Mouse (Mus musculus): ENCODE measurements at regions not wholly inside any gene's neighbourhood (a gene's known extent, or its start where the extent isn't known, plus 50 kb on each side); places are given as distances from the start of the nearest gene placed in this dataset.

GRCm38 (mm10) chr9:23728816-23729215, 369.0 kb upstream of the Npsr1 start:
- Histone ChIP-seq H3K4me1 (ENCODE audit: control insufficient read depth in 2 of 2, insufficient read depth in 2 of 2, low read length in 2 of 2, poor library complexity in 1 of 2) (no peaks in the 10 kb centered on the region), H3K4me3 (ENCODE audit: insufficient read depth in 1 of 2, low read depth in 1 of 2, low read length in 2 of 2, poor library complexity in 1 of 2, severe bottlenecking in 1 of 2) (no peak overlapping the region), H3K27ac (ENCODE audit: insufficient read depth, low read depth, low read length, poor library complexity, severe bottlenecking) (no peak overlapping the region), H3K36me3 (ENCODE audit: control insufficient read depth, insufficient read depth, low read length, poor library complexity, severe bottlenecking) (no peaks in the 10 kb centered on the region), H3K9ac (ENCODE audit: insufficient read depth, low read depth, low read length, poor library complexity, severe bottlenecking) (no peak overlapping the region), H3K9me3 (ENCODE audit: control insufficient read depth, insufficient read depth, low read depth, low read length) (no peaks in the 10 kb centered on the region)
- DNase-seq (ENCODE audit: low read depth, low spot score): peak; percentile 0
- in situ Hi-C loops (cut with MboI; ENCODE audit: low sequenced_read_pairs in 2 of 2, unreplicated experiment in 2 of 2): no loop called here
- TF ChIP-seq MAFK (IDR thresholded peaks at IDR 0.05; ENCODE audit: insufficient read depth, low read depth, low read length): no peak

- no peaks in the 10 kb centered on the region for H3K9me3 ChIP-seq (ENCODE audit: control insufficient read depth, insufficient read depth, low read depth, low read length)
- H3K36me3 ChIP-seq (ENCODE audit: control insufficient read depth, insufficient read depth, low read length, poor library complexity, severe bottlenecking): no peaks in the 10 kb centered on the region
- no peak for DNase-seq (ENCODE audit: low read depth, low spot score)
- no peaks in the 10 kb centered on the region for H3K4me1 ChIP-seq (ENCODE audit: control insufficient read depth in 2 of 2, insufficient read depth in 2 of 2, low read length in 2 of 2, poor library complexity in 1 of 2)
- TF ChIP-seq ZNF384 (IDR thresholded peaks at IDR 0.05; ENCODE audit: low read depth, low read length): no peak
- TF ChIP-seq CHD2 (IDR thresholded peaks at IDR 0.05; ENCODE audit: low read depth, low read length): no peak
- TF ChIP-seq MAFK (IDR thresholded peaks at IDR 0.05; ENCODE audit: insufficient read depth, low read depth, low read length): no peak
- TF ChIP-seq HCFC1 (IDR thresholded peaks at IDR 0.05; ENCODE audit: borderline replicate concordance, insufficient read depth, low read length): no peak
- no peak for TF ChIP-seq ZC3H11A (IDR thresholded peaks at IDR 0.05; ENCODE audit: borderline replicate concordance, low read depth, low read length)
- no peak overlapping the region for H3K4me3 ChIP-seq (ENCODE audit: insufficient read depth in 1 of 2, low read depth in 1 of 2, low read length in 2 of 2, poor library complexity in 1 of 2, severe bottlenecking in 1 of 2)
- H3K27ac ChIP-seq (ENCODE audit: insufficient read depth, low read depth, low read length, poor library complexity, severe bottlenecking): no peak overlapping the region
- in situ Hi-C loops (cut with MboI; ENCODE audit: low sequenced_read_pairs in 2 of 2, unreplicated experiment in 2 of 2): no loop called here
- no peak overlapping the region for H3K9ac ChIP-seq (ENCODE audit: insufficient read depth, low read depth, low read length, poor library complexity, severe bottlenecking)
Observed at GRCm38 (mm10) chr9:23752478-23752877, 345.3 kb upstream of the Npsr1 start.

GRCm38 (mm10) chr9:23786660-23787059, 311.1 kb upstream of the Npsr1 start:
- H3K36me3 ChIP-seq (ENCODE audit: control insufficient read depth, insufficient read depth, low read length, poor library complexity, severe bottlenecking): no peaks in the 10 kb centered on the region
- in situ Hi-C loops (cut with MboI; ENCODE audit: low sequenced_read_pairs in 2 of 2, unreplicated experiment in 2 of 2): no loop called here
- H3K9me3 ChIP-seq (ENCODE audit: control insufficient read depth, insufficient read depth, low read depth, low read length): no peaks in the 10 kb centered on the region
- no peak overlapping the region for H3K9ac ChIP-seq (ENCODE audit: insufficient read depth, low read depth, low read length, poor library complexity, severe bottlenecking)
- no peak for DNase-seq (ENCODE audit: low read depth, low spot score)
- TF ChIP-seq ZC3H11A (IDR thresholded peaks at IDR 0.05; ENCODE audit: borderline replicate concordance, low read depth, low read length): no peak
- no peak for TF ChIP-seq HCFC1 (IDR thresholded peaks at IDR 0.05; ENCODE audit: borderline replicate concordance, insufficient read depth, low read length)
- TF ChIP-seq CHD2 (IDR thresholded peaks at IDR 0.05; ENCODE audit: low read depth, low read length): no peak
- no peak for TF ChIP-seq MAFK (IDR thresholded peaks at IDR 0.05; ENCODE audit: insufficient read depth, low read depth, low read length)
- no peak for TF ChIP-seq ZNF384 (IDR thresholded peaks at IDR 0.05; ENCODE audit: low read depth, low read length)
- H3K4me1 ChIP-seq (ENCODE audit: control insufficient read depth in 2 of 2, insufficient read depth in 2 of 2, low read length in 2 of 2, poor library complexity in 1 of 2): no peaks in the 10 kb centered on the region
- H3K27ac ChIP-seq (ENCODE audit: insufficient read depth, low read depth, low read length, poor library complexity, severe bottlenecking): no peak overlapping the region
- H3K4me3 ChIP-seq (ENCODE audit: insufficient read depth in 1 of 2, low read depth in 1 of 2, low read length in 2 of 2, poor library complexity in 1 of 2, severe bottlenecking in 1 of 2): no peak overlapping the region
